Mouse (Mus musculus): ENCODE data around the gene Qtrt2. TPM values are rescaled to one million over a fixed set of nuclear protein-coding genes. Genes with fewer than 3 reads are reported as not detected.

Gene Qtrt2
- polyA plus RNA-seq (2016; fragmentation: Nextera tagmentation; extraction: Ambion mirVana), result 33.4 and 36.9 TPM in 2 replicates

- DNase-seq (ENCODE audit: low spot score), result no peak
- no peak within 1 kb of the TSS for H3K27ac ChIP-seq
- H3K4me1 ChIP-seq, result no peaks in the 10 kb centered on the region
- no peaks in the 10 kb centered on the region for H3K9me3 ChIP-seq (replicated peaks)
- H3K4me3 ChIP-seq, result no peak within 1 kb of the TSS
- no peaks in the 10 kb centered on the region for H3K27me3 ChIP-seq (ENCODE audit: low read depth, poor library complexity, severe bottlenecking)
- no peaks in the 10 kb centered on the region for H3K36me3 ChIP-seq
- WGBS, result 76% methylated on average over 6 of the region's 6 CpGs
These were observed at the start of gene Qtrt2 for GRCm38 (mm10) chr16:43926341-43926859. TSS of gene Qtrt2 (minus strand) at chr16:43926809.

GRCm38 (mm10) chr16:43973606-43974220 is 47.1 kb upstream of the Qtrt2 start:
- no peak overlapping the region for H3K27ac ChIP-seq
- H3K36me3 ChIP-seq, result no peaks in the 10 kb centered on the region
- H3K4me1 ChIP-seq, result peaks cover under 1% of the 10 kb centered on the region; the same call in 1 of the 2 replicates
- H3K4me3 ChIP-seq, result no peak overlapping the region
- peaks cover 18% of the 10 kb centered on the region for H3K27me3 ChIP-seq (ENCODE audit: low read depth, poor library complexity, severe bottlenecking)
- no peaks in the 10 kb centered on the region for H3K9me3 ChIP-seq (replicated peaks)
- DNase-seq (ENCODE audit: low spot score), result no peak
- WGBS, result 88% methylated on average over 22 of the region's 22 CpGs

- Histone ChIP-seq H3K4me3 (no peak overlapping the region), H3K27ac (no peak overlapping the region), H3K9me3 (replicated peaks) (no peaks in the 10 kb centered on the region), H3K27me3 (ENCODE audit: low read depth, poor library complexity, severe bottlenecking) (peaks cover 13% of the 10 kb centered on the region), H3K4me1 (no peaks in the 10 kb centered on the region), H3K36me3 (no peaks in the 10 kb centered on the region)
- no peak for DNase-seq (ENCODE audit: low spot score)
- 90% methylated on average over 11 of the region's 11 CpGs for WGBS
These were observed 46.5 kb upstream of the Qtrt2 start for GRCm38 (mm10) chr16:43973147-43973546.

- Histone ChIP-seq H3K36me3 (no peaks in the 10 kb centered on the region), H3K27ac (no peak overlapping the region), H3K4me1 (no peaks in the 10 kb centered on the region), H3K9me3 (replicated peaks) (no peaks in the 10 kb centered on the region), H3K27me3 (ENCODE audit: low read depth, poor library complexity, severe bottlenecking) (peaks cover 5% of the 10 kb centered on the region), H3K4me3 (no peak overlapping the region)
- WGBS, result 92% methylated on average over 2 of the region's 2 CpGs
- no peak for DNase-seq (ENCODE audit: low spot score)
These were observed 45.8 kb upstream of the Qtrt2 start for GRCm38 (mm10) chr16:43972391-43972790.

- H3K4me1 ChIP-seq, result no peaks in the 10 kb centered on the region
- H3K36me3 ChIP-seq, result no peaks in the 10 kb centered on the region
- H3K4me3 ChIP-seq, result no peak overlapping the region
- 96% methylated on average over 9 of the region's 9 CpGs for WGBS
- no peak overlapping the region for H3K27ac ChIP-seq
- H3K27me3 ChIP-seq (ENCODE audit: low read depth, poor library complexity, severe bottlenecking), result no peaks in the 10 kb centered on the region
- H3K9me3 ChIP-seq (replicated peaks), result no peaks in the 10 kb centered on the region
- DNase-seq (ENCODE audit: low spot score), result no peak
These were observed 45.1 kb upstream of the Qtrt2 start for GRCm38 (mm10) chr16:43971741-43972140.

GRCm38 (mm10) chr16:43971189-43971588 is 44.6 kb upstream of the Qtrt2 start:
- Histone ChIP-seq H3K27me3 (ENCODE audit: low read depth, poor library complexity, severe bottlenecking) (no peaks in the 10 kb centered on the region), H3K36me3 (no peaks in the 10 kb centered on the region), H3K9me3 (replicated peaks) (no peaks in the 10 kb centered on the region), H3K27ac (no peak overlapping the region), H3K4me3 (no peak overlapping the region), H3K4me1 (no peaks in the 10 kb centered on the region)
- no peak for DNase-seq (ENCODE audit: low spot score)
- 95% methylated on average over 11 of the region's 11 CpGs for WGBS

- DNase-seq (ENCODE audit: low spot score), result no peak
- 87% methylated on average over 3 of the region's 3 CpGs for WGBS
- peaks cover 1% of the 10 kb centered on the region; the same call in 1 of the 2 replicates for H3K4me1 ChIP-seq
These were observed 43.8 kb upstream of the Qtrt2 start for GRCm38 (mm10) chr16:43970426-43970825.

GRCm38 (mm10) chr16:43965781-43966389 is 39.3 kb upstream of the Qtrt2 start:
- Histone ChIP-seq H3K27ac (no peak overlapping the region), H3K9me3 (replicated peaks) (no peaks in the 10 kb centered on the region), H3K27me3 (ENCODE audit: low read depth, poor library complexity, severe bottlenecking) (no peaks in the 10 kb centered on the region), H3K4me1 (peaks cover 5% of the 10 kb centered on the region; the same call in 1 of the 2 replicates), H3K36me3 (0 out of 2 replicates have a peak, but pooled peaks cover 3% of the 10 kb centered on the region), H3K4me3 (no peak overlapping the region)
- WGBS, result 92% methylated on average over 13 of the region's 13 CpGs
- DNase-seq (ENCODE audit: low spot score), result no peak

More at GRCm38 (mm10) chr16:43970426-43970825, 43.8 kb upstream of the Qtrt2 start:
- Histone ChIP-seq H3K36me3 (no peaks in the 10 kb centered on the region), H3K4me3 (no peak overlapping the region), H3K9me3 (replicated peaks) (no peaks in the 10 kb centered on the region), H3K27ac (no peak overlapping the region), H3K27me3 (ENCODE audit: low read depth, poor library complexity, severe bottlenecking) (no peaks in the 10 kb centered on the region)

GRCm38 (mm10) chr16:43963780-43964179 is 37.2 kb upstream of the Qtrt2 start:
- Histone ChIP-seq H3K27ac (no peak overlapping the region), H3K27me3 (ENCODE audit: low read depth, poor library complexity, severe bottlenecking) (no peaks in the 10 kb centered on the region), H3K4me1 (peaks cover 5% of the 10 kb centered on the region; the same call in 1 of the 2 replicates), H3K4me3 (no peak overlapping the region), H3K36me3 (0 out of 2 replicates have a peak, but pooled peaks cover 7% of the 10 kb centered on the region), H3K9me3 (replicated peaks) (no peaks in the 10 kb centered on the region)
- WGBS, result 88% methylated on average over 3 of the region's 3 CpGs
- DNase-seq (ENCODE audit: low spot score), result no peak

- Histone ChIP-seq H3K4me1 (peaks cover 5% of the 10 kb centered on the region), H3K36me3 (0 out of 2 replicates have a peak, but pooled peaks cover 7% of the 10 kb centered on the region), H3K27ac (no peak overlapping the region), H3K4me3 (no peak overlapping the region), H3K27me3 (ENCODE audit: low read depth, poor library complexity, severe bottlenecking) (no peaks in the 10 kb centered on the region), H3K9me3 (replicated peaks) (no peaks in the 10 kb centered on the region)
- 89% methylated on average over 9 of the region's 9 CpGs for WGBS
- DNase-seq (ENCODE audit: low spot score), result no peak
These were observed 36.7 kb upstream of the Qtrt2 start for GRCm38 (mm10) chr16:43963291-43963690.

GRCm38 (mm10) chr16:43958038-43958437 is 31.4 kb upstream of the Qtrt2 start:
- WGBS, result 72% methylated on average over 4 of the region's 4 CpGs
- no peak for DNase-seq (ENCODE audit: low spot score)
- no peaks in the 10 kb centered on the region for H3K27me3 ChIP-seq (ENCODE audit: low read depth, poor library complexity, severe bottlenecking)
- H3K4me1 ChIP-seq, result peaks cover 7% of the 10 kb centered on the region
- H3K4me3 ChIP-seq, result no peak overlapping the region
- 0 out of 2 replicates have a peak, but pooled peaks cover 13% of the 10 kb centered on the region for H3K36me3 ChIP-seq
- H3K9me3 ChIP-seq (replicated peaks), result no peaks in the 10 kb centered on the region
- H3K27ac ChIP-seq, result no peak overlapping the region

GRCm38 (mm10) chr16:43954913-43955312 is 28.3 kb upstream of the Qtrt2 start:
- no peak for DNase-seq (ENCODE audit: low spot score)
- peaks cover 7% of the 10 kb centered on the region for H3K4me1 ChIP-seq
- WGBS, result 82% methylated on average over 6 of the region's 6 CpGs

GRCm38 (mm10) chr16:43951591-43951990 is 25.0 kb upstream of the Qtrt2 start:
- H3K9me3 ChIP-seq (replicated peaks), result no peaks in the 10 kb centered on the region
- WGBS, result 84% methylated on average over 4 of the region's 4 CpGs
- no peak overlapping the region for H3K4me3 ChIP-seq
- H3K27ac ChIP-seq, result no peak overlapping the region
- H3K4me1 ChIP-seq, result no peaks in the 10 kb centered on the region
- no peaks in the 10 kb centered on the region for H3K27me3 ChIP-seq (ENCODE audit: low read depth, poor library complexity, severe bottlenecking)
- no peaks in the 10 kb centered on the region for H3K36me3 ChIP-seq
- no peak for DNase-seq (ENCODE audit: low spot score)

More at GRCm38 (mm10) chr16:43954913-43955312, 28.3 kb upstream of the Qtrt2 start:
- H3K9me3 ChIP-seq (replicated peaks), result no peaks in the 10 kb centered on the region
- H3K27me3 ChIP-seq (ENCODE audit: low read depth, poor library complexity, severe bottlenecking), result no peaks in the 10 kb centered on the region
- H3K36me3 ChIP-seq, result 0 out of 2 replicates have a peak, but pooled peaks cover 7% of the 10 kb centered on the region
- no peak overlapping the region for H3K4me3 ChIP-seq
- no peak overlapping the region for H3K27ac ChIP-seq

Measured in limb, embryonic 10.5 days (tissue).